Mouse (Mus musculus) thymus, adult 2 months (tissue): ENCODE measurements around the gene Exoc7. TPM values are rescaled to one million over a fixed set of nuclear protein-coding genes. Genes with fewer than 3 reads are reported as not detected.

ENCODE experiments used
- DNase-seq: peaks from one replicate; pipeline ENCODE4 v3.0.0; 2021
- H3K27ac ChIP-seq: fragments of 200-500 bp; 2 replicates; pipeline ENCODE4 v1.5.1; 2012; ENCODE audit warnings: low read length, control low read depth; ENCODE audit not compliant: control insufficient read depth, insufficient read depth
- H3K27me3 ChIP-seq: fragments of 200-500 bp; 2 replicates; pipeline ENCODE4 v1.6.1; 2012; ENCODE audit warnings: mild to moderate bottlenecking, low read length, moderate library complexity, mixed read lengths; ENCODE audit not compliant: control insufficient read depth, insufficient read depth
- H3K36me3 ChIP-seq: fragments of 200-500 bp; 2 replicates; pipeline ENCODE4 v1.6.1; 2012; ENCODE audit warnings: mild to moderate bottlenecking, low read length, moderate library complexity; ENCODE audit not compliant: control insufficient read depth, insufficient read depth
- H3K4me1 ChIP-seq: fragments of 200-500 bp; replicated peaks from 2 replicates; pipeline ENCODE4 v1.6.1; 2012; ENCODE audit warnings: low read length; ENCODE audit not compliant: control insufficient read depth, insufficient read depth
- H3K4me3 ChIP-seq: fragments of 200-500 bp; 2 replicates; pipeline ENCODE4 v1.5.1; 2012; ENCODE audit warnings: mild to moderate bottlenecking, low read length, control low read depth, moderate library complexity; ENCODE audit not compliant: control insufficient read depth, insufficient read depth
- CTCF ChIP-seq: fragments of 200-500 bp; IDR thresholded peaks from 2 replicates; pipeline ENCODE4 v1.5.1; 2012; ENCODE audit warnings: mild to moderate bottlenecking, control low read depth, low read length, moderate library complexity, borderline replicate concordance; ENCODE audit not compliant: control insufficient read depth, poor library complexity, insufficient read depth; ENCODE audit errors: extremely low read depth
- POLR2A ChIP-seq: fragments of 200-500 bp; IDR thresholded peaks from 2 replicates; pipeline ENCODE4 v1.6.1; 2012; ENCODE audit warnings: mild to moderate bottlenecking, low read length, control low read depth, moderate library complexity; ENCODE audit not compliant: control insufficient read depth, poor library complexity, insufficient read depth; ENCODE audit errors: extremely low read depth
- WGBS: fragments of 180-500 bp; shearing (Covaris S2); methylation state at CpG from one replicate; pipeline ENCODE4 v1.1.7; 2018; 5-methylcytosine and 5-hydroxymethylcytosine counted together
- polyA plus RNA-seq: library from polyadenylated mRNA; depleted of rRNA; stranded (reverse); fragments of >200 nt; gene quantifications from 2 replicates; pipeline ENCODE4 v1.2.3, GENCODE M21; 2012

Gene Exoc7
- polyA plus RNA-seq, 1 experiment = 50.7 TPM

DNA sequence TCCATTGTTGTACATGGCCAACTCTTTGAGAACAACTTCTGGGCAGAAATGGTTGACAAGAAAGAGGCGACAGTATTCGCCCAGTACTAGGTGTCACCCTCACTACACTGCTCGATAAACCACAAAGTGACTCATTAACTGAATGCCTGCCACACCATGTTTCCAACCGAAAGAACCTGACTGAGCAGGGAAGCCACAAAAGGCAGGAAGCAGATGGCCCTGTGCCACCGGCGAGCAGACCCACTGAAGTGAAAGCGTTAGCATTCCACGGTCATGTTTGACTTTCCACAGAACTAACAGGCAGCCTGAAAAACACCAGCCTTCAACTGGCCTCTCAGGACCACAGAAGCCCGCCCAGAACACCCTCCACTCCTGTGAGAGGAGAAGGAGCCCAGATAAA lies 52.4 kb downstream of the Exoc7 start:
- DNase-seq = no peak

GRCm38 (mm10) chr11:116253076-116253600 lies 53.9 kb downstream of the Exoc7 start:
- H3K4me1 ChIP-seq = peaks cover 30% of the 10 kb centered on the region
- H3K27me3 ChIP-seq = no peaks in the 10 kb centered on the region
- H3K27ac ChIP-seq = peak overlapping the region; percentile 81
- TF ChIP-seq CTCF = no peak
- TF ChIP-seq POLR2A = no peak
- DNase-seq = peak; percentile 39
- H3K36me3 ChIP-seq = peaks cover 50% of the 10 kb centered on the region
- no peak overlapping the region for H3K4me3 ChIP-seq
- WGBS = 7% methylated on average over 3 of the region's 3 CpGs

More for the DNA sequence above, 52.4 kb downstream of the Exoc7 start:
- Histone ChIP-seq H3K27me3 (no peaks in the 10 kb centered on the region), H3K36me3 (peaks cover 43% of the 10 kb centered on the region), H3K27ac (peak overlapping the region; percentile 55; the same call in 1 of the 2 replicates), H3K4me3 (no peak overlapping the region), H3K4me1 (peaks cover 42% of the 10 kb centered on the region)
- no peak for TF ChIP-seq CTCF
- no peak for TF ChIP-seq POLR2A
- 5% methylated on average over 9 of the region's 9 CpGs for WGBS

DNA sequence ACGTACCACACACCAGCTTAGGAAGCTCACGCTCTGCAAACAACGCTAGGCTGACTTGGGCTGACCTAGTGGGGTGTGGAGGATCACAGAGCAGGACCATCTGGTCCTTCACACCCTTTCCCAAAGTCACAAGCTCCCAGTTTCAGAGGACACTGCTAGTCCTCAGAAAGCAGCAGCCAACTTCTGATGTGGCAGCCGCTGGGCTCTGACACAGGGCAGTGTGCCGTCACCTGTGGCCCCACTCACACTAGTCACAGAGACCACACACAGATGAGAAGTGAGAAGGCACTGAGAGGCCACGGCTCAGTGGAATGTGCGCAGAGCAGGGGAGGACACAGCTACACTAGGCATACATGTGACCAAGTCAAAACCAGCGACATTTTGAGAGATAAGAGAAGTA lies 56.1 kb downstream of the Exoc7 start:
- no peak for DNase-seq
- TF ChIP-seq CTCF (no peak), POLR2A (no peak)
- WGBS = 93% methylated on average over 8 of the region's 8 CpGs
- Histone ChIP-seq H3K27me3 (no peaks in the 10 kb centered on the region), H3K36me3 (peaks cover 68% of the 10 kb centered on the region), H3K4me1 (peaks cover 25% of the 10 kb centered on the region), H3K27ac (no peak overlapping the region), H3K4me3 (no peak overlapping the region)

DNA sequence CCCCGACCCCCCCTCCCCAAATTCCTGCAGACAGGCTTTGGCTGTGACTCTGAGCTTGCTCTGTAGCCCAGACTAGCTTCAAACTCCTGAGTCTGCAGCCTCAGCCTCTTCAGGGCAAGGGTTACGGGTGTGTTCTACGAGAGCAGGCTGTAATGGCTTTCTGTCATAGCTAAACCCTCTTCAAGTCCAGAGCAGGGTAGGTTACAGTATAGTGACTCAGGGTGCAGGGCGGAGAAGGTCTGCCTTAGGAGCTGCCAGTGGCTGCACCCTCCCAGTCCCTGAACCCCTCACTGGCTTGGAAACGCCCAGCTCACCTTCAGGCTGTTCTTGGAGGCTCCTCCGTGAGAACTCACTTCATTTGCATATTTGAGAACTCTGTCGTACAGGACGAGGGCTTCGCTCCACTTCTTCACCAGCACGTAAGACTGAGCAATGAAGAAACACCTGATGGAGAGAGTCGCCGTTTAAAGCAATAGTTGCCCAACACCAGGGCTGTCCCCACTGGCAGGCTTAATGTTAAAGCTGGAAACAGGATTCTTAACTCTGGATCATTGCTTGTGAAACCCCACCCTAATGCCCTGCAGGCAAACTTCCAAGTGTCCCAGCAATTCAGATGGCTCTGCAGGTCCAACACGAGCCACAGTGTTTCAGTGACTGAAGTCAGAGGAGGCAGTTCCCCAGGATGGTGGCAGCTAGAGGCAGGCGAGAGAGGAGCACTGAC lies 59.4 kb downstream of the Exoc7 start:
- no peak for TF ChIP-seq POLR2A
- TF ChIP-seq CTCF = no peak
- no peak overlapping the region for H3K4me3 ChIP-seq
- H3K36me3 ChIP-seq = peaks cover 80% of the 10 kb centered on the region
- peaks cover under 1% of the 10 kb centered on the region for H3K4me1 ChIP-seq
- no peak overlapping the region for H3K27ac ChIP-seq
- DNase-seq = no peak
- no peaks in the 10 kb centered on the region for H3K27me3 ChIP-seq
- WGBS = 93% methylated on average over 14 of the region's 14 CpGs

GRCm38 (mm10) chr11:116245616-116246015 lies 61.4 kb downstream of the Exoc7 start:
- H3K4me3 ChIP-seq = no peak overlapping the region
- H3K27me3 ChIP-seq = no peaks in the 10 kb centered on the region
- H3K4me1 ChIP-seq = no peaks in the 10 kb centered on the region
- no peak overlapping the region for H3K27ac ChIP-seq
- H3K36me3 ChIP-seq = peaks cover 61% of the 10 kb centered on the region
- no peak for DNase-seq
- no peak for TF ChIP-seq POLR2A
- TF ChIP-seq CTCF = no peak
- WGBS = 90% methylated on average over 6 of the region's 6 CpGs

DNA sequence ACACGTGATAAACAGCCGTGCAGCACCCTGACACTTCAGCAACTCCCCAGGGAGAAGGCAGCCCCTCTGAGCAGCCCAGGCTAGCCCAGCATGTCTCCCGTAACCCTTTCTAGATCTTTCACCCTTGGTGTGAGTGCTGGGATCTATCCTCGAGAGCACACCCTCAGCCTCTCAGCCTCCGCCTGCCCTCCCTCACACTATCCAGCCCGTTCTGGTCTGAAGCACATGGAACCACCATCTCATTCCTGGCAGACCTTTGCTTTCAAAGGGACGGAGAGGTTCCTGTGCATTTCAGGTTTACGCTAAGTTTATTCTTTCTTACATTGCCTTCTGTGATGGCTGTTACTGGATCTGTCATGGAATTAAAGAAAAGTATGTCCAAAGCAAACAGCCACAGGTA lies 62.5 kb downstream of the Exoc7 start:
- Histone ChIP-seq H3K36me3 (peaks cover 51% of the 10 kb centered on the region), H3K27ac (no peak overlapping the region)

GRCm38 (mm10) chr11:116241744-116242235 lies 65.2 kb downstream of the Exoc7 start:
- DNase-seq = no peak
- Histone ChIP-seq H3K36me3 (peaks cover 26% of the 10 kb centered on the region), H3K4me3 (no peak overlapping the region), H3K27me3 (no peaks in the 10 kb centered on the region), H3K4me1 (peaks cover 15% of the 10 kb centered on the region), H3K27ac (no peak overlapping the region)
- WGBS = 96% methylated on average over 12 of the region's 12 CpGs
- TF ChIP-seq CTCF (no peak), POLR2A (no peak)

More for the DNA sequence above, 62.5 kb downstream of the Exoc7 start:
- H3K4me3 ChIP-seq = no peak overlapping the region
- no peaks in the 10 kb centered on the region for H3K27me3 ChIP-seq
- no peaks in the 10 kb centered on the region for H3K4me1 ChIP-seq
- no peak for DNase-seq
- TF ChIP-seq POLR2A = no peak
- TF ChIP-seq CTCF = no peak
- 94% methylated on average over 8 of the region's 8 CpGs for WGBS
